Mouse (Mus musculus): ENCODE data around the gene Gm49450. TPM values are rescaled to one million over a fixed set of nuclear protein-coding genes. Genes with fewer than 3 reads are reported as not detected.
"Not testable (repeated sequence)": the region's sequence is repeated elsewhere in the genome, so short reads cannot be mapped to it uniquely, and the experiment has no call there.

Gene Gm49450
- polyA plus RNA-seq, 2 experiments = 0.15 TPM; not detected in 1

GRCm38 (mm10) chr15:98922581-98922980 lies 30.8 kb downstream of the Gm49450 start:
- ATAC-seq (ENCODE audit: insufficient read depth) = no peak
- WGBS (ENCODE audit: insufficient replicate concordance) = 44% methylated on average over 3 of the region's 3 CpGs

GRCm38 (mm10) chr15:98921510-98921909 lies 31.8 kb downstream of the Gm49450 start:
- Histone ChIP-seq H3K4me3 (ENCODE audit: insufficient read depth in 1 of 2, low read depth in 2 of 2, low read length in 2 of 2) (no peak overlapping the region), H3K27ac (no peak overlapping the region), H3K27me3 (ENCODE audit: control insufficient read depth, insufficient read depth, low read length) (no peaks in the 10 kb centered on the region), H3K4me2 (ENCODE audit: low read depth) (no peak overlapping the region), H3K4me1 (replicated peaks; ENCODE audit: control insufficient read depth in 2 of 2, insufficient read depth in 2 of 2, low read length in 1 of 2) (peaks cover 10 to 12% of the 10 kb centered on the region in 2 experiments), H3K9me3 (ENCODE audit: control insufficient read depth, low read length) (no peaks in the 10 kb centered on the region), H3K36me3 (replicated peaks; ENCODE audit: control insufficient read depth, insufficient read depth, low read depth) (no peaks in the 10 kb centered on the region), H3K9ac (replicated peaks) (no peak overlapping the region)
- WGBS (ENCODE audit: insufficient replicate concordance) = 66% methylated on average over 5 of the region's 5 CpGs
- no peak for TF ChIP-seq CTCF (IDR thresholded peaks at IDR 0.05; ENCODE audit: low read depth)
- no peak for TF ChIP-seq EP300 (IDR thresholded peaks at IDR 0.05; ENCODE audit: low read depth)
- no peak for ATAC-seq (ENCODE audit: insufficient read depth)
- no peak for DNase-seq (ENCODE audit: low read depth in 3 of 3, low spot score in 3 of 3)

More at GRCm38 (mm10) chr15:98922581-98922980, 30.8 kb downstream of the Gm49450 start:
- DNase-seq (ENCODE audit: low read depth in 3 of 3, low spot score in 3 of 3) = no peak
- Histone ChIP-seq H3K4me1 (replicated peaks; ENCODE audit: control insufficient read depth in 2 of 2, insufficient read depth in 2 of 2, low read length in 1 of 2) (peaks cover 4 to 7% of the 10 kb centered on the region in 2 experiments; a peak in 3 of 4 replicates), H3K27ac (no peak overlapping the region), H3K4me2 (ENCODE audit: low read depth) (no peak overlapping the region), H3K9ac (replicated peaks) (no peak overlapping the region), H3K4me3 (ENCODE audit: insufficient read depth in 1 of 2, low read depth in 2 of 2, low read length in 2 of 2) (no peak overlapping the region), H3K9me3 (ENCODE audit: control insufficient read depth, low read length) (no peaks in the 10 kb centered on the region), H3K27me3 (ENCODE audit: control insufficient read depth, insufficient read depth, low read length) (no peaks in the 10 kb centered on the region), H3K36me3 (replicated peaks; ENCODE audit: control insufficient read depth, insufficient read depth, low read depth) (no peaks in the 10 kb centered on the region)
- TF ChIP-seq CTCF (IDR thresholded peaks at IDR 0.05; ENCODE audit: low read depth) = no peak
- TF ChIP-seq EP300 (IDR thresholded peaks at IDR 0.05; ENCODE audit: low read depth) = no peak

DNA sequence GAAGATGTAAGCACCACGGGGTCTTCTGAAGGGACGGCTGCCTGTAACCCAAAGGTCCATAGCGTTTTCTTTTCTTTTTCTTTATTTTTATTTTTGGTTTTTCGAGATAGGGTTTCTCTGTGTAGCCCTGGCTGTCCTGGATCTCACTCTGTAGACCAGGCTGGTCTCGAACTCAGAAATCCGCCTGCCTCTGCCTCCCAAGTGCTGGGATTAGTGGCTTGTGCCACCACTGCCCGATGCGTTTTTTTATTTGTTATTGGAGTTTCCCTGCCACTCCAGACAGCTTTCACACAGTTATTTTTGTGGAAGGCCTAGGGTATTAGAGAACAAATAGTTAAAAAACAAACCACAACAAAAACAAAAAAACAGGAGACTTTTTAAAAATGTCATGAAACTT lies 34.9 kb downstream of the Gm49450 start:
- H3K36me3 ChIP-seq (replicated peaks; ENCODE audit: control insufficient read depth, insufficient read depth, low read depth); H3K9me3 ChIP-seq (ENCODE audit: control insufficient read depth, low read length); H3K27me3 ChIP-seq (ENCODE audit: control insufficient read depth, insufficient read depth, low read length); ATAC-seq (ENCODE audit: insufficient read depth); DNase-seq (ENCODE audit: low read depth in 3 of 3, low spot score in 3 of 3): not testable (repeated sequence)
- Histone ChIP-seq H3K27ac (peak overlapping the region; percentile 71), H3K4me1 (replicated peaks; ENCODE audit: control insufficient read depth in 2 of 2, insufficient read depth in 2 of 2, low read length in 1 of 2) (peaks cover 12 to 14% of the 10 kb centered on the region in 2 experiments), H3K4me2 (ENCODE audit: low read depth) (peak overlapping the region; percentile 98), H3K4me3 (ENCODE audit: insufficient read depth in 1 of 2, low read depth in 2 of 2, low read length in 2 of 2) (peak overlapping the region; percentile 78 to 84), H3K9ac (replicated peaks) (peak overlapping the region; percentile 72)
- 24% methylated on average over 8 of the region's 8 CpGs for WGBS (ENCODE audit: insufficient replicate concordance)

- WGBS (ENCODE audit: insufficient replicate concordance) = under 1% methylated on average over 79 of the region's 82 CpGs
- no peaks in the 10 kb centered on the region for H3K36me3 ChIP-seq (replicated peaks; ENCODE audit: control insufficient read depth, insufficient read depth, low read depth)
- no peaks in the 10 kb centered on the region for H3K9me3 ChIP-seq (ENCODE audit: control insufficient read depth, low read length)
- H3K4me3 ChIP-seq (ENCODE audit: insufficient read depth in 1 of 2, low read depth in 2 of 2, low read length in 2 of 2) = peak within 1 kb of the TSS; percentile 78 to 84
- DNase-seq (ENCODE audit: low read depth in 3 of 3, low spot score in 3 of 3) = peak; percentile 97 to 98 (median 98)
- H3K9ac ChIP-seq (replicated peaks) = peak within 1 kb of the TSS; percentile 81
- H3K27ac ChIP-seq = peak within 1 kb of the TSS; percentile 71
- peak; percentile 99 for ATAC-seq (ENCODE audit: insufficient read depth)
- H3K4me1 ChIP-seq (replicated peaks; ENCODE audit: control insufficient read depth in 2 of 2, insufficient read depth in 2 of 2, low read length in 1 of 2) = peaks cover 9 to 14% of the 10 kb centered on the region in 2 experiments
- no peaks in the 10 kb centered on the region for H3K27me3 ChIP-seq (ENCODE audit: control insufficient read depth, insufficient read depth, low read length)
- peak within 1 kb of the TSS; percentile 98 for H3K4me2 ChIP-seq (ENCODE audit: low read depth)
- TF ChIP-seq EP300 (IDR thresholded peaks at IDR 0.05; ENCODE audit: low read depth) = no peak
- TF ChIP-seq CTCF (IDR thresholded peaks at IDR 0.05; ENCODE audit: low read depth) = no peak
These were observed 35.5 kb downstream of the Gm49450 start, which contains the start of gene Lmbr1l for GRCm38 (mm10) chr15:98917538-98918498. Gene Lmbr1l (minus strand): TSS chr15:98918231.

GRCm38 (mm10) chr15:98917091-98917490 lies 36.3 kb downstream of the Gm49450 start:
- WGBS (ENCODE audit: insufficient replicate concordance) = 2% methylated on average over 14 of the region's 14 CpGs

More at GRCm38 (mm10) chr15:98917091-98917490, 36.3 kb downstream of the Gm49450 start:
- Histone ChIP-seq H3K27me3 (ENCODE audit: control insufficient read depth, insufficient read depth, low read length) (no peaks in the 10 kb centered on the region), H3K4me2 (ENCODE audit: low read depth) (peak overlapping the region; percentile 98), H3K4me1 (replicated peaks; ENCODE audit: control insufficient read depth in 2 of 2, insufficient read depth in 2 of 2, low read length in 1 of 2) (peaks cover 9 to 14% of the 10 kb centered on the region in 2 experiments), H3K36me3 (replicated peaks; ENCODE audit: control insufficient read depth, insufficient read depth, low read depth) (no peaks in the 10 kb centered on the region), H3K9ac (replicated peaks) (peak overlapping the region; percentile 81), H3K27ac (no peak overlapping the region), H3K4me3 (ENCODE audit: insufficient read depth in 1 of 2, low read depth in 2 of 2, low read length in 2 of 2) (peak overlapping the region; percentile 78 to 84), H3K9me3 (ENCODE audit: control insufficient read depth, low read length) (no peaks in the 10 kb centered on the region)
- ATAC-seq (ENCODE audit: insufficient read depth) (no peak), DNase-seq (ENCODE audit: low read depth in 3 of 3, low spot score in 3 of 3) (no peak)
- TF ChIP-seq EP300 (IDR thresholded peaks at IDR 0.05; ENCODE audit: low read depth) (no peak), CTCF (IDR thresholded peaks at IDR 0.05; ENCODE audit: low read depth) (no peak)

All from liver, embryonic 14.5 days (tissue).